Mouse (Mus musculus) bone marrow macrophage, adult 2 months (primary cell): ENCODE results near the gene Sephs1.

Experiments used
- CTCF ChIP-seq: IDR thresholded peaks from 2 replicates; pipeline ENCODE4 v1.5.1; 2012; ENCODE audit warnings: low read depth, mild to moderate bottlenecking, low read length, moderate library complexity
- POLR2A ChIP-seq: IDR thresholded peaks from 2 replicates; pipeline ENCODE4 v1.6.1; 2012; ENCODE audit warnings: mild to moderate bottlenecking, low read depth, low read length, borderline replicate concordance

DNA sequence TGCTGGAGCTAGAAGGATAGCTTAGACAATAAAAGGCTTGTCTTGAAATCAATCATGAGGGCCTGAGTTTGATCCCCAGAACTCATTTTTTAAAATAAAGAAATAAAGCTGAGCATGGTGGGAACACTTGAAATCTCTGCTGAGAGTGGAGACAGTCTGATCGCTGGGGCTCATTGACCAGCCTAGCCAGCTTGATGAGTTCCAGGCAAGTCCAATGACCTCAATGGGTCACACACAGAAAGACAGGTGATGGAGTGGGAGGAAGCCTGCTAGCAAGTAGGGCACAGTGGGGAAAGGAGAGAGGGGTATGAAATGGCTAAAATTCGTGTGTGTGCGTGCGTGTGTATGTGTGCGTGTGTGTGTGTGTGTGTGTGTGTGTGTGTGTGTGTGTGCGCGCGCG, 53.2 kb downstream of the Sephs1 start:
- TF ChIP-seq POLR2A (no peak), CTCF (no peak)
